Mouse (Mus musculus) small intestine, adult 2 months (tissue): ENCODE results near the gene Pacrg.

Source experiments
- CTCF ChIP-seq: fragments of 200-500 bp; IDR thresholded peaks from 2 replicates; pipeline ENCODE4 v1.5.1; 2012; ENCODE audit warnings: low read depth, mild to moderate bottlenecking, control low read depth, inconsistent platforms, low read length, moderate library complexity, mixed read lengths; ENCODE audit not compliant: insufficient replicate concordance, insufficient read length; ENCODE audit errors: extremely low read depth
- POLR2A ChIP-seq: fragments of 200-500 bp; IDR thresholded peaks from 2 replicates; pipeline ENCODE4 v1.6.1; 2012; ENCODE audit warnings: low read depth, mild to moderate bottlenecking, control low read depth, inconsistent platforms, low read length, moderate library complexity

GRCm38 (mm10) chr17:10360738-10361137 is 479.4 kb downstream of the Pacrg start:
- TF ChIP-seq POLR2A (no peak), CTCF (no peak)
